Mouse (Mus musculus): ENCODE data around the gene Ncbp3. TPM values are rescaled to one million over a fixed set of nuclear protein-coding genes. Genes with fewer than 3 reads are reported as not detected.
A peak's percentile ranks its signal among the peaks of the same experiment; 100 is the strongest.

The Ncbp3 gene
- polyA plus RNA-seq, 1 experiment from 2014 or later: 4.9 TPM

DNA sequence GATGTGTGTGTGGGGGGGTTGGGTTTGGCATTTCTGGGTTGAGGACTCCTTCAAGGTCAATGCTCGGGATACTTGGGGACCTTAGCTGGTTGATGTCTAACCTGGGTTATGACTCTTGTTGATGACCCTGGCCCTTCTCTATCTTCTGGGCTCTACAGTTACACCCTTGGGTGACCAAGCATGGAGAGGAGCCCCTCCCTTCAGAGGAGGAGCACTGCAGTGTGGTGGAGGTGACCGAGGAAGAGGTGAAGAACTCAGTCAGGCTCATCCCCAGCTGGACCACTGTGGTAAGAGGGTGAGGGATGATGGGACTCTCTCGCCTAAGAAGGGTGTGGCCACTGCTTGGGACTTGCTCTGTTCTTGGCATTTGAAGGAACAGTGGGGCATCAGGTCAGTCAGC lies 9.9 kb upstream of the Ncbp3 start:
- 86% methylated on average over 3 of the region's 3 CpGs for WGBS

GRCm38 (mm10) chr11:73039102-73039799 lies 8.3 kb upstream of the Ncbp3 start:
- WGBS: 59% methylated on average over 9 of the region's 9 CpGs
- ATAC-seq (ENCODE audit: low FRiP score, low TSS enrichment) (peak; percentile 66; the same call in 1 of the 2 replicates), DNase-seq (ENCODE audit: low spot score) (peak; percentile 60)
- Histone ChIP-seq H3K4me3 (ENCODE audit: low read depth, low read length) (no peak overlapping the region), H3K9ac (ENCODE audit: low read length) (no peak overlapping the region), H3K27me3 (ENCODE audit: control insufficient read depth, insufficient read depth, low read length) (no peaks in the 10 kb centered on the region), H3K4me1 (replicated peaks; ENCODE audit: control insufficient read depth, insufficient read depth) (no peaks in the 10 kb centered on the region), H3K4me2 (replicated peaks; ENCODE audit: low read depth) (no peak overlapping the region), H3K36me3 (ENCODE audit: control insufficient read depth, insufficient read depth, low read length) (peaks cover 5% of the 10 kb centered on the region; the same call in 1 of the 2 replicates), H3K27ac (replicated peaks) (no peak overlapping the region), H3K9me3 (ENCODE audit: control insufficient read depth, low read length) (no peaks in the 10 kb centered on the region)
- peak; percentile 95 for TF ChIP-seq CTCF (IDR thresholded peaks at IDR 0.05; ENCODE audit: low read depth)
- TF ChIP-seq EP300 (optimal IDR thresholded peaks at IDR 0.05): no peak

More for the DNA sequence above, 9.9 kb upstream of the Ncbp3 start:
- TF ChIP-seq EP300 (optimal IDR thresholded peaks at IDR 0.05): no peak
- no peak for TF ChIP-seq CTCF (IDR thresholded peaks at IDR 0.05; ENCODE audit: low read depth)
- Histone ChIP-seq H3K36me3 (ENCODE audit: control insufficient read depth, insufficient read depth, low read length) (peaks cover 5% of the 10 kb centered on the region; the same call in 1 of the 2 replicates), H3K4me3 (ENCODE audit: low read depth, low read length) (no peak overlapping the region), H3K27ac (replicated peaks) (no peak overlapping the region), H3K9me3 (ENCODE audit: control insufficient read depth, low read length) (no peaks in the 10 kb centered on the region), H3K4me2 (replicated peaks; ENCODE audit: low read depth) (no peak overlapping the region), H3K4me1 (replicated peaks; ENCODE audit: control insufficient read depth, insufficient read depth) (no peaks in the 10 kb centered on the region), H3K9ac (ENCODE audit: low read length) (no peak overlapping the region), H3K27me3 (ENCODE audit: control insufficient read depth, insufficient read depth, low read length) (no peaks in the 10 kb centered on the region)
- DNase-seq (ENCODE audit: low spot score): no peak
- no peak for ATAC-seq (ENCODE audit: low FRiP score, low TSS enrichment)

DNA sequence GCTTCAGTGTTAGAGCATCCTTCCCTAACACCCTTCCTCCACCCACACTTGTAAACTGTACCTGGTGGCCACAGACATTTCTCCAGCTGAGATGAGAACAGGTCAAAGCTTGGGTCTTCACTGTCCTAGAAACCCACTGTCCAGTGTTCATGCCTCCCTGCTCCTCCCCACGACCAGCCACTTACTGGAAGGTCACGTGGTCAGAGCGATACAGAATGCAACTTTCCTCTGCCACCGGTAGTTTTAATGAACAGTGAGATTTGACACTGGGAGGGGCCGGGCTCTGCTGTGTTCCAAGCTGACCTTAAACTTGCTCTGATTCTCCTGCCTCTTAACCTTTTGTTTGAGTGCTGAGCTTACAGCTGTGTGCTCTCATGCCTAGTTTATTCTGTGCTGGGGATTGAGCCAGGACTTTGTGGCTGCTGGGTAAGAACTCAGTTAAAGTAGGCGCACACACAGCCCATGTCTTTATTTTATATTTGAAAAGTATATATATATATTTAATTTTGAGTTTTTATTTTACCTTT lies 3.3 kb upstream of the Ncbp3 start:
- Histone ChIP-seq H3K36me3 (ENCODE audit: control insufficient read depth, insufficient read depth, low read length) (no peaks in the 10 kb centered on the region), H3K4me1 (replicated peaks; ENCODE audit: control insufficient read depth, insufficient read depth) (no peaks in the 10 kb centered on the region), H3K27me3 (ENCODE audit: control insufficient read depth, insufficient read depth, low read length) (no peaks in the 10 kb centered on the region), H3K4me3 (ENCODE audit: low read depth, low read length) (no peak overlapping the region), H3K27ac (replicated peaks) (no peak overlapping the region), H3K4me2 (replicated peaks; ENCODE audit: low read depth) (no peak overlapping the region), H3K9me3 (ENCODE audit: control insufficient read depth, low read length) (no peaks in the 10 kb centered on the region), H3K9ac (ENCODE audit: low read length) (no peak overlapping the region)
- TF ChIP-seq EP300 (optimal IDR thresholded peaks at IDR 0.05) (no peak), CTCF (IDR thresholded peaks at IDR 0.05; ENCODE audit: low read depth) (no peak)
- 22% methylated on average over 6 of the region's 6 CpGs for WGBS
- DNase-seq (ENCODE audit: low spot score) (no peak), ATAC-seq (ENCODE audit: low FRiP score, low TSS enrichment) (no peak)

DNA sequence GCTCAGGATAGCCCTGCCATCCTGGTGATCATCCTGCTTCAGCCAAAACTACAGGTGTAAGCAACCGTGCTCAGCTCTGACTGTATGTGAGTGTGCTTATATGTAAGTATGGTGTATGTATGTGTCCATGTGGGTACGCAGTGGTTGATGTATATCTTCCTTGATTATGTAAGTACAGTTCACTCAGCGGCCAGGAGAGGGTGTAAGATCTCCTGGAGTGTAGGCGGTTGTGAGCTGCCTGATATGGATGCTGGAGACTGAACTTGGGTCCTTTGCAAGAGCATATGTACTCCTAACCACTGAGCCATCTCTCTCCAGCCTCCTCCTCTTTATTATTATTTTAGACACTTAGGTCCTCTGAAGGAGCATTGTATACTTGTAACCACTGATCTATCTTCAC lies 2.8 kb upstream of the Ncbp3 start:
- H3K4me2 ChIP-seq (replicated peaks; ENCODE audit: low read depth): no peak overlapping the region
- no peak overlapping the region for H3K4me3 ChIP-seq (ENCODE audit: low read depth, low read length)
- H3K9ac ChIP-seq (ENCODE audit: low read length): no peak overlapping the region
- no peaks in the 10 kb centered on the region for H3K36me3 ChIP-seq (ENCODE audit: control insufficient read depth, insufficient read depth, low read length)
- 65% methylated on average over 4 of the region's 4 CpGs for whole genome bisulfite sequencing
- no peaks in the 10 kb centered on the region for H3K9me3 ChIP-seq (ENCODE audit: control insufficient read depth, low read length)
- TF ChIP-seq EP300 (optimal IDR thresholded peaks at IDR 0.05) (no peak), CTCF (IDR thresholded peaks at IDR 0.05; ENCODE audit: low read depth) (peak; percentile 47)
- H3K27me3 ChIP-seq (ENCODE audit: control insufficient read depth, insufficient read depth, low read length): no peaks in the 10 kb centered on the region
- no peak overlapping the region for H3K27ac ChIP-seq (replicated peaks)
- DNase-seq (ENCODE audit: low spot score): no peak
- H3K4me1 ChIP-seq (replicated peaks; ENCODE audit: control insufficient read depth, insufficient read depth): no peaks in the 10 kb centered on the region
- ATAC-seq (ENCODE audit: low FRiP score, low TSS enrichment): no peak

GRCm38 (mm10) chr11:73048030-73048876 lies 670 bp downstream of the Ncbp3 start:
- TF ChIP-seq CTCF (IDR thresholded peaks at IDR 0.05; ENCODE audit: low read depth) (no peak), EP300 (optimal IDR thresholded peaks at IDR 0.05) (no peak)
- peak overlapping the region; percentile 70 for H3K4me2 ChIP-seq (replicated peaks; ENCODE audit: low read depth)
- H3K9ac ChIP-seq (ENCODE audit: low read length): peak overlapping the region; percentile 96
- peak; percentile 62 for ATAC-seq (ENCODE audit: low FRiP score, low TSS enrichment)
- H3K36me3 ChIP-seq (ENCODE audit: control insufficient read depth, insufficient read depth, low read length): peaks cover 4% of the 10 kb centered on the region; the same call in 1 of the 2 replicates
- peak overlapping the region; percentile 93 for H3K27ac ChIP-seq (replicated peaks)
- WGBS: 2% methylated on average over 54 of the region's 55 CpGs
- peak overlapping the region; percentile 84 for H3K4me3 ChIP-seq (ENCODE audit: low read depth, low read length)
- no peak for DNase-seq (ENCODE audit: low spot score)
- H3K27me3 ChIP-seq (ENCODE audit: control insufficient read depth, insufficient read depth, low read length): no peaks in the 10 kb centered on the region
- no peaks in the 10 kb centered on the region for H3K9me3 ChIP-seq (ENCODE audit: control insufficient read depth, low read length)
- H3K4me1 ChIP-seq (replicated peaks; ENCODE audit: control insufficient read depth, insufficient read depth): no peaks in the 10 kb centered on the region
